Mouse (Mus musculus): ENCODE measurements around the gene Lce3d.
A peak's percentile ranks its signal among the peaks of the same experiment; 100 is the strongest.

Gene Lce3d

DNA sequence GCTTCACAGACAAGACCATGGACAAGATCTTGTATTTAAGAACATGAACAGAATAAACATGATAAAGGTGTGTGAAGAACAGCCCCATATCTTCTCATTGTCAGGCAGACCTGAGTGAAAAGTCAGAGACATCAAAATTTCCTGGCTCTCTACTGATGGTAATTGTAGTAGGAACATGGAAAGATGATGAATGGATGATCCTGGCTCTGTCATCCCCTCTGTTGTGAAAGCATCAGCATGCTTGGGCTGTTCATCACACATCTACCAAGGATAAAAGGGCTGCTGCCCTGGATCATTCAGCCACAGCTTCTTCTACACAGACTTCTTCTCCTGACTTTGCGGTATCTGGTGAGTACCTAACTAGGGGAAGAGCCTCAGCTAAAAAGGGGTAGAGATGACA, at the start of gene Lce3d:
Lce3d (plus strand) TSS at position 301 of the 400 bp plus-strand sequence.
- DNase-seq, result no peak

- peak in 1 of 2 experiments; percentile 11 for DNase-seq
Observed at GRCm38 (mm10) chr3:92907571-92907970, 49.6 kb upstream of the Lce3d start.

- DNase-seq, result no peak
Observed at GRCm38 (mm10) chr3:92920364-92920763, 36.8 kb upstream of the Lce3d start.

DNA sequence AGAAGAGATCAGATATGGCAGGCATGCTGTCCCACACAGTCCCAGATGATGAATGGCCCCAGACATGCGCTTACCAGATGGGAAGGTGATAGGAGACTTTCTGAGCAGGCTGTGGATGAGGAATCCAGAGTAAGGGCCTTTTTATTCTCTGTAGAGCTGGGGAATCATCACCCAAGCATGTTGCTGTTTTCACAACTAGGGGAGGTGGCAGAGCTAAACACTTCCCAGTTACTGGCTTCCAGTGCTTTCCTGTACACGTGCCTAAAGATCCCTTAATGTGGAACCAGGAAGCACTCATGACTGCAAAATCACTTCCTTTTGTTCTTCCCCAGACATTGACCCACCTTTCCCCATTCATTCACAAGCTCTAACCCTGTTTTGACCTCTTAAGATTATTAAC, 31.1 kb upstream of the Lce3d start, which contains the start of gene Lce3a:
Lce3a (minus strand) TSS at position 101 of the 400 bp plus-strand sequence.
- no peak for DNase-seq

- DNase-seq, result no peak
Observed at GRCm38 (mm10) chr3:92932679-92933078, 24.5 kb upstream of the Lce3d start, which contains the start of gene Lce3b. Lce3b (plus strand) TSS chr3:92932979.

- no peak for DNase-seq
Observed at GRCm38 (mm10) chr3:92944186-92944585, 13.0 kb upstream of the Lce3d start, which contains the start of gene Lce3c. Lce3c (plus strand) TSS chr3:92944486.

DNA sequence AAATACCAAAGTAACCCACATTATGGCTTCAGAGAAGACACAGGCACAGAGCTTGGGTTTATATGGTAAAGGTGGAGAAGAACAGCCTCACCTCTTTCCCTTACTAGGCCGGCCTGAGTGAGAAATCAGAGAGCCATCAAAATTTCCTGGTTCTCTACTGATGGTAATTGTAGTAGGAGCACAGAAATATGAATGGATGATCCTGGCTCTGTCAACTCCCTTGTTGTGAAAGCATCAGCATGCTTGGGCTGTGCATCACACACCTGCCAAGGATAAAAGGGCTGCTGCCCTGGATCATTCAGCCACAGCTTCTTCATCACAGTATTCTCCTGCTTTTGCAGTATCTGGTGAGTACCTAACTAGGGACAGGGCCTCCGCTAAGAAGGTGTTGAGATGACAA, 9.6 kb downstream of the Lce3d start, which contains the start of gene Lce3e:
Lce3e (plus strand) TSS at position 301 of the 400 bp plus-strand sequence.
- DNase-seq, result no peak

- no peak for DNase-seq
Observed at GRCm38 (mm10) chr3:92978484-92978883, 21.3 kb downstream of the Lce3d start.

GRCm38 (mm10) chr3:92991926-92992325, 34.7 kb downstream of the Lce3d start, which contains the start of gene Lce3f:
Lce3f (plus strand) TSS chr3:92992226.
- DNase-seq, result no peak

GRCm38 (mm10) chr3:92998691-92999090, 41.5 kb downstream of the Lce3d start:
- peak; percentile 21 to 68 for DNase-seq

GRCm38 (mm10) chr3:93000621-93001020, 43.4 kb downstream of the Lce3d start:
- DNase-seq, result no peak

GRCm38 (mm10) chr3:93002843-93003242, 45.7 kb downstream of the Lce3d start:
- no peak for DNase-seq
